Mouse (Mus musculus): ENCODE data around the gene Rad21l.

Rad21l gene

GRCm38 (mm10) chr2:151668433-151668832 lies at the start of gene Rad21l:
Gene Rad21l (minus strand): TSS chr2:151668533.
- no peak for DNase-seq (ENCODE audit: low read depth in 1 of 2, low spot score in 2 of 2)

GRCm38 (mm10) chr2:151716318-151717055 lies 48.2 kb upstream of the Rad21l start:
- DNase-seq (ENCODE audit: low read depth in 1 of 2, low spot score in 2 of 2), result no peak

DNA sequence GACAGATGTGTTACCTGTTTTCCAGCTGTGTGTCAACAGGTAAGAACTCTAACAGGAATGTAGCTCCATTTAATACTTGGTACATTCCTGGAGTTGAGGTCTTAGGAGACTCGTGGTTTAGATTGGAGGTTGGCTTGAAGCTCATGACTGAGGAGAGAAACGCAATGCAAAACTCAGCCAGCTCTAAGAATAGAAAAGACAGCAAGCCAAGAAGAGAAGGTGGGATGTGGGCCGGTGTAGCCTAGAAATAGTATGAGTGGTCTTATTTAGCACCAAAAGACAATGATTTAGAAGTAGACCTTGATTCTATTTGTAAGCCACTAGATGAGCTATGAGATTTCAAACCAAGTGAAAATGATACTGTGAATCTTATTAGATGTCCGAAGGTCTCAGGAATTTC lies 47.2 kb upstream of the Rad21l start:
- DNase-seq (ENCODE audit: low read depth in 1 of 2, low spot score in 2 of 2), result no peak

- DNase-seq (ENCODE audit: low read depth in 1 of 2, low spot score in 2 of 2), result no peak
These were observed 44.3 kb upstream of the Rad21l start for GRCm38 (mm10) chr2:151712647-151713046.

GRCm38 (mm10) chr2:151702851-151703190 lies 34.5 kb upstream of the Rad21l start:
- no peak for DNase-seq (ENCODE audit: low read depth in 1 of 2, low spot score in 2 of 2)

- no peak for DNase-seq (ENCODE audit: low read depth in 1 of 2, low spot score in 2 of 2)
These were observed 34.0 kb upstream of the Rad21l start for GRCm38 (mm10) chr2:151702146-151702850.

- DNase-seq (ENCODE audit: low read depth in 1 of 2, low spot score in 2 of 2), result no peak
These were observed 33.2 kb upstream of the Rad21l start, which contains the start of gene Tmem74b for GRCm38 (mm10) chr2:151701231-151702145. Gene Tmem74b (plus strand): TSS chr2:151702008.

GRCm38 (mm10) chr2:151682976-151683375 lies 14.6 kb upstream of the Rad21l start:
- no peak for DNase-seq (ENCODE audit: low read depth in 1 of 2, low spot score in 2 of 2)

DNA sequence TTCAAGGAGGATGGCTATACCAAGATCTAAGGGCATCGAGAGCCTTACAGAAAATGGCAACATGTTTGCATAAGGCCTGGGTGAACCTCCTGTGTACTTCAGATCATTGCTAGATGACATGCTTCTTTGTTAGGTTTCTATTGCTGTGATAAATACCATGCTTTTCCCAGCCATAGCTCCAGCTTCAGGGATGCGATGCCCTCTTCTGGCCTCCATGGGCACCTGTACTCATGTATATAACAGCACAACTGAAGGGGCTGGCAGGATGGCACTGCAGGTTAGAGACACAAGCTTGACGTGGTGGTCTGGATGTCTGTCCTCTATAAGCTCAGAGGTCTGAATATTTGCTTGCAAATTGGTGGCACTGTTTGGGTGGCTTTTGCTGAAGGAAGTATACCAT lies 14.0 kb upstream of the Rad21l start:
- no peak for DNase-seq (ENCODE audit: low read depth in 1 of 2, low spot score in 2 of 2)

DNA sequence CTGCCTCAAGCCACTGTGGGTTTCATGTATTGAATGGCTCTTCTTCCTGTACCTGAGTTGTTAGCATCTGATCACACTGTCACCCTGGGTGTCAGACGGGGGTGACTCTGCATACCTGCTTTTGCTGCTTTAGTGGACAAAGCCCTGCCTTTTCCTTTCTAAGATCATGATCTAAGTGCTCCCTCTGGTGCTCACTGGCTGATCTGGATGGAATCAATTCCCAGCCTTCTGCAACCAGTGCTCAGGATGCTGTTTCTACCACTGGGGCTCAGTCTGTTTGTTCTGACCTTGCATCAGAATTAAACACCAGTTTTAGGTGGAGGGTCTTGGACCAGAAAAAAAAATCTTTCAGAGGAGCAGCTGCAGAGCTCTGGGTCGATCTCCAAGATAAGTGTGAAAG lies 7.9 kb upstream of the Rad21l start:
- DNase-seq (ENCODE audit: low read depth in 1 of 2, low spot score in 2 of 2), result no peak

- no peak for DNase-seq (ENCODE audit: low read depth in 1 of 2, low spot score in 2 of 2)
These were observed 2.6 kb upstream of the Rad21l start for GRCm38 (mm10) chr2:151670968-151671329.

GRCm38 (mm10) chr2:151670026-151670967 lies 2.0 kb upstream of the Rad21l start:
- no peak for DNase-seq (ENCODE audit: low read depth in 1 of 2, low spot score in 2 of 2)

DNA sequence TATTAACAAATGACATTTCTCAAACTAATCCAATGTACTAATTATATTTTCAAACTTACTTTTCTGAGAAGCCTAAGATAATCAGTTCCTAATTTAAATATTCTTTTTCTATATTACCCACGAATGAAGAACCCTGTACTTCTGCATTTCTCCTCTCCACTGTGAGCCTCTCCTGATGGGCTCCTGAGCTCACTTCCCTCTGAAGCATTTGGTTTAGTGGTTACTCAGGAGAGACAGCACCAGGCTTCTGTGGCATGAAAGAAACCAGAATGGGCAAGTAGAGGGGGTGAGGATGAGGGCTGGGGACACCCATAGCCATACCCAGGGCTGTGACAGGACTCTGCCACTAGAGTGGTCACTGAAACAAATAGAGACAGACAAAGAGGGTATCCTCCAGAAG lies 16.3 kb downstream of the Rad21l start:
- DNase-seq (ENCODE audit: low read depth in 1 of 2, low spot score in 2 of 2), result no peak

- DNase-seq (ENCODE audit: low read depth in 1 of 2, low spot score in 2 of 2), result no peak
These were observed 32.3 kb downstream of the Rad21l start for GRCm38 (mm10) chr2:151636015-151636402.

DNA sequence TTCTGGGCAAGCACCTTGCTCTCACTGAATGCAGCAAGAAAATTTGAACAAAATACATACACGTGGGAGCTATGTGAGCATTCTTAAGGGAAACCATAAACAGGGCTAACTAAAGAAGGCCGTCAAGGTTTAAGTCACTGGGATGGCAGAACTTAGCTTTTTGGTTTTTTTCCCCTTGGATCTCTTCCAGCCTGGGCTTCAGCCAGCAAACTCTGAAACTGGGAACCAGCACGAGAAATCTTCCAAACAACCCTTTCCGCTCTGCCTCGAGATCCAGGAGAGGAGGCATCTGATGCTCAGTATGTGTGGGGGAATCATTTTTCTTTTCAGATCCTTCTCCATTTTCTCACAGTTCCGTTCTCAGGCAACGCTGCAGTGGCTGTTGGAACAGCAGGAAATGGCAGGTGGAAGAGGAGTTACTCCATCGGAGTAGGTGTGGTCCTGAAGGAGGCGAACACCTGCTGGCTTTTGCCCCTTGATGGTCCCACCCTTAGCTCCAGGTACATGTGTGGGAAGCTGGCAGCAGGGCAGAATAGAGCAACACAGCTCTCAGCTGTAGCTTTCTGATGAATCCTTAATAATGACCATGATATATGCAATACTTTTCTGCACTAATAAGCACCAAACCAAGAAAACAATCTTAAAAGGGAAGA lies 32.8 kb downstream of the Rad21l start:
- no peak for DNase-seq (ENCODE audit: low read depth in 1 of 2, low spot score in 2 of 2)

GRCm38 (mm10) chr2:151634903-151635302 lies 33.4 kb downstream of the Rad21l start:
- no peak for DNase-seq (ENCODE audit: low read depth in 1 of 2, low spot score in 2 of 2)

- no peak for DNase-seq (ENCODE audit: low read depth in 1 of 2, low spot score in 2 of 2)
These were observed 35.4 kb downstream of the Rad21l start for GRCm38 (mm10) chr2:151632982-151633381.

DNA sequence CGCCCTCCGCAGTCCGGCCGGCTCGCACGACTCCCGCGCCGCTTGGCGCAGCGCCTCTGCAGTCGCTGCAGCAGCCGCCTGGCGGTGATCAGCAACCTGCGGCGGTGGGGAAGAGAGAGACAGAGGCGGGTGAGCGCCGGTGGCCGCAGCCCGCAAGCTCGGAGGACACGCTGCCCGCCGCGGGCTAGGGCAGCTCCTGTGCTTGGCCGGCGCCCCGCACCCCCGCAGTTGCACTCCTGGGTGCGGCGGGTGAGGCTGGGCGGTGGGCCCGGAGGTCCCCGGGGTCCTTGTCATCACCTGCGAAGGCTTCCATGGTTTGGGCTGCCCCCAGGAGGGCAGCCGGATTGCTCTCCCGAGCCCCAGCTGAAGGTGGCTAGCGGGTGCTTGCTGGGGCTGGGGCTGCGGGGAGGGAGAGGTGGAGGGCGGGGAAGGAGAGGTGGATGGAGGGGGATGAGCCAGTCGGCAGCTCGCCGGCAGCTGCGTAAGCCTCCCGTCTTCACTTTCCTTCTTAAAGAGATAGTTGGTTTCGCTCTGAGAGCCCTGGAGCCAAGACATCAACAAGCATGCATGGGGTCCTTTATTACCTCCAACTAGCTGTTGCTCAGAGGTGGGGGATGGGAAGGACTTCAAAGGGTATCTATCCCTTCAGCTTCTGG lies 36.0 kb downstream of the Rad21l start, which contains the start of gene Snph:
TSS of gene Snph (minus strand) at position 435 of the 656 bp plus-strand sequence.
- DNase-seq (ENCODE audit: low read depth in 1 of 2, low spot score in 2 of 2), result peak in 1 of 2 experiments; percentile 2

GRCm38 (mm10) chr2:151631406-151632158 lies 36.8 kb downstream of the Rad21l start:
- no peak for DNase-seq (ENCODE audit: low read depth in 1 of 2, low spot score in 2 of 2)
